ENCODE assay signal across 8 mouse cellular contexts in the genomic region with DNA sequence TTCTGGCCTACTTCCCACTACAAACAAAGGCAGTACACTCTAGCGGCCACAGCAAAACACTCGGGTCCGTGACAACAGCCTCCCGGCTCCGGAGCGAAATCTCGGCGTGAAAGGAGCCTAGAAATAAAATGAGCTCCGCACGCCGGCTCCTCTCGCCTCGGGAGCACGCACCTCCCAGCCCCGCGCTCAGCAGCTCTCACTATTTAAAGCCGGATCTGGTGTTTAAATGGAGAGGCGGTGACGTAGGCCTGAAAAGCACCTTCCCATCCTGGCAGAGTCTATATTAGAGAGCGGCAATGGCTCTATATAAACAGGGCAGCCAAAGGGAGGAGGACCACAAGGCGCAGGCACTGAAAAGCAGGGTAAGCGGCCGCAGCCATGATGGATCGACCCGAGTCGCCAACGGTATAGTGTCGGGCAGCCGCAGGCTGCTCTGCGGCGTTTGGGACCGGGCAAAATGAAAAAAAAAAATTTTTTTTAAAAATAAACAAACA. TPM values are rescaled to one million over a fixed set of nuclear protein-coding genes. Genes with fewer than 3 reads are reported as not detected.
A peak's percentile ranks its signal among the peaks of the same experiment; 100 is the strongest.
DNase-seq lines count a peak whose midpoint lies in the region; ATAC-seq lines count a peak whose summit lies in the region.

No protein-coding gene starts in this region.

- peak overlapping the region; percentile 100 for H3K27ac ChIP-seq in intestine, embryonic 14.5 days (ENCODE audit: low read depth)

- peak overlapping the region; percentile 85 for H3K4me3 ChIP-seq in intestine, embryonic 14.5 days (ENCODE audit: low read depth, low read length)

- under 1% methylated on average over 32 of the region's 32 CpGs for WGBS in intestine, embryonic 14.5 days

- peak; percentile 87 for ATAC-seq in intestine, embryonic 14.5 days (replicated peaks; ENCODE audit: low FRiP score, low TSS enrichment, low read depth)

- H3K27me3 ChIP-seq in intestine, embryonic 14.5 days (replicated peaks; ENCODE audit: control insufficient read depth, insufficient read depth, low read length), result no peaks in the 10 kb centered on the region

- intact Hi-C loops in gastrocnemius, postnatal 14 days (cut with DNase I; ENCODE audit: low total_unique reads), result no loop called here
- intact Hi-C loops in left cerebral cortex, postnatal 14 days (cut with DNase I), result no loop called here

- H3K9ac ChIP-seq in intestine, embryonic 14.5 days (ENCODE audit: low read length), result peak overlapping the region; percentile 100

- peaks cover 7% of the 10 kb centered on the region; the same call in 1 of the 2 replicates for H3K4me1 ChIP-seq in intestine, embryonic 14.5 days (replicated peaks; ENCODE audit: control insufficient read depth, insufficient read depth, low read length)

- peaks cover 25% of the 10 kb centered on the region for H3K36me3 ChIP-seq in intestine, embryonic 14.5 days (ENCODE audit: control insufficient read depth, insufficient read depth, low read length)

- no peaks in the 10 kb centered on the region for H3K9me3 ChIP-seq in intestine, embryonic 14.5 days (ENCODE audit: control insufficient read depth, low read length)

- peak; percentile 95 for DNase-seq in adipocyte (ENCODE audit: low spot score)
- peak; percentile 96 for DNase-seq in embryo, embryonic 10 days (ENCODE audit: low spot score)
- peak; percentile 88 for DNase-seq in gastrocnemius, postnatal 14 days
- DNase-seq in intestine, embryonic 14.5 days (ENCODE audit: low spot score), result peak; percentile 96
- DNase-seq in left cerebral cortex, postnatal 14 days (ENCODE audit: low spot score in 2 of 2), result peak; percentile 94 to 95
- DNase-seq in mesoderm, embryonic 11.5 days (ENCODE audit: low read depth, low spot score), result peak; percentile 95
- DNase-seq in right cerebral cortex, postnatal 36 days (ENCODE audit: low spot score in 2 of 2), result peak; percentile 86 to 92
- DNase-seq in yolk sac, embryonic 10.5 days (ENCODE audit: low spot score), result peak; percentile 94

- peak overlapping the region; percentile 51 for H3K4me2 ChIP-seq in intestine, embryonic 14.5 days (ENCODE audit: low read length)

RNA-seq across cellular contexts. Expression of a gene that starts 2.1 kb away (rescaled TPM):
- total RNA-seq in gastrocnemius, postnatal 14 days (2021), result 10 to 100 TPM; 19.1 to 20.2 TPM
- polyA plus RNA-seq in intestine, embryonic 14.5 days (2014; fragmentation: Nextera tagmentation; extraction: Ambion mirVana), result 30.9 and 33.6 TPM in 2 replicates
- total RNA-seq in left cerebral cortex, postnatal 14 days (2021), result 10 to 100 TPM; 44.4 to 51.5 TPM

Comparison
In these comparisons a context has a peak if more than half of its experiments do, and no peak if none do; other contexts are left out.
1. Peak in every context shown above with its lines: DNase-seq, ATAC-seq, H3K4me3 ChIP-seq and H3K27ac ChIP-seq.